Mouse (Mus musculus) hindbrain, embryonic 16.5 days (tissue): ENCODE measurements around the gene Ptpn13. TPM values are rescaled to one million over a fixed set of nuclear protein-coding genes. Genes with fewer than 3 reads are reported as not detected.

Experiments
- ATAC-seq: fragments of 200-750 bp; cut with Nextera tagmentation; 2 replicates; pipeline ENCODE4 v1.8.0; 2017; ENCODE audit warnings: moderate TSS enrichment, moderate library complexity
- H3K27ac ChIP-seq: fragments of 300-500 bp; sonication (generic); 2 replicates; pipeline ENCODE4 v1.5.1; 2014; ENCODE audit warnings: low read depth, mild to moderate bottlenecking, control low read depth, low read length, moderate library complexity
- H3K27me3 ChIP-seq: fragments of 300-500 bp; sonication (generic); replicated peaks from 2 replicates; pipeline ENCODE4 v1.6.1; 2014; ENCODE audit warnings: low read length; ENCODE audit not compliant: control insufficient read depth, insufficient read depth
- H3K36me3 ChIP-seq: fragments of 300-500 bp; sonication (generic); 2 replicates; pipeline ENCODE4 v1.6.1; 2014; ENCODE audit warnings: mild to moderate bottlenecking, low read length, moderate library complexity, mixed read lengths; ENCODE audit not compliant: control insufficient read depth, insufficient read depth
- H3K4me1 ChIP-seq: fragments of 300-500 bp; sonication (generic); 2 replicates; pipeline ENCODE4 v1.6.1; 2014; ENCODE audit warnings: low read depth, low read length; ENCODE audit not compliant: control insufficient read depth, insufficient read depth
- H3K4me2 ChIP-seq: fragments of 300-500 bp; sonication (generic); 2 replicates; pipeline ENCODE4 v1.6.1; 2014; ENCODE audit warnings: mild to moderate bottlenecking, low read length, control low read depth, moderate library complexity
- H3K4me3 ChIP-seq: fragments of 300-500 bp; sonication (generic); 2 replicates; pipeline ENCODE4 v1.5.1; 2014; ENCODE audit warnings: mild to moderate bottlenecking, low read length, control low read depth, moderate library complexity
- H3K9ac ChIP-seq: fragments of 300-500 bp; sonication (generic); 2 replicates; pipeline ENCODE4 v1.6.1; 2014; ENCODE audit warnings: low read depth, mild to moderate bottlenecking, control low read depth, low read length, moderate library complexity
- H3K9me3 ChIP-seq: fragments of 300-500 bp; sonication (generic); 2 replicates; pipeline ENCODE4 v1.6.1; 2014; ENCODE audit warnings: mild to moderate bottlenecking, low read length, moderate library complexity; ENCODE audit not compliant: control insufficient read depth
- WGBS: fragments of 180-500 bp; shearing (Covaris S2); extraction: QIAGEN DNeasy Blood & Tissue Kit; methylation state at CpG from one replicate; pipeline ENCODE4 v1.1.7; 2014; 5-methylcytosine and 5-hydroxymethylcytosine counted together
- polyA plus RNA-seq: library from polyadenylated mRNA; unstranded; fragments of >200 nt; fragmentation: Nextera tagmentation; extraction: Ambion mirVana; gene quantifications from 2 replicates; pipeline ENCODE4 v1.2.1, GENCODE M21; 2015

Ptpn13 gene
- polyA plus RNA-seq, result 3.3 and 4.2 TPM in 2 replicates

DNA sequence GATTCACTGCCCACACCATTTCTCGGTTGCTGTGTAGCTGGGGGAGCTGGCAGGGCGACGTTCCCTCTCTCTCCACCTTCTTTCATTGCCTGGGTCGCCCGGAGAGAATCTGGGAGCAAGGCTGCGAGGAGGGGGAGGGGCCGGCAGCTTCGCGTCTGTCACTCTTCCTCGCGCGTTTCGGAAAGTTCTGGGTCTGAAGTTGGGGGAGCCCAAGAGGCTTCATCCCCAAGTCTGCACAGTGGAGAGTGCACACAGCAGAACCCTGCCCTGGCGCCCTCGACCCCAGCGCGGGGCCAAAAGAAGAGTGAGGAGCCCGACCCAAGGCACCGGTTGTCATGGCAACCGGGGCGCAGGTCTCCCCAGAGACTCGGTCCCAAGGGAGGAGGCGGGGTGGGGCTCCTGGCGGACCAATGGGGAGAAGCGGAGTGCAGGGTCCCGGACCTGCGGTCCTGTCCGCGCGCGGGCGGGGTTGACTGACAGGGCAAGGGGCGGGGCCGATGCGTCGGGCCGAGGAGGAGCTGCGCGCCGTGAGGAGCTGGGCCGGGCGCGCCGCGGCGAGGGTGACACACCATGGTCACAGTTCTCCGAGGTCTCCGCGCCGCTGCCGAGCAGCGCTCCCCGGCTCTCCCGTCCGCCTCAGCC, at the start of gene Ptpn13:
Gene Ptpn13 (plus strand): TSS at position 515 of the 642 bp plus-strand sequence.
- H3K27me3 ChIP-seq, result peaks cover 3% of the 10 kb centered on the region; the same call in 1 of the 2 replicates
- H3K9me3 ChIP-seq, result no peaks in the 10 kb centered on the region
- no peaks in the 10 kb centered on the region for H3K36me3 ChIP-seq
- ATAC-seq, result peak; percentile 97
- H3K4me3 ChIP-seq, result peak within 1 kb of the TSS; percentile 84
- H3K4me2 ChIP-seq, result peak within 1 kb of the TSS; percentile 99
- peaks cover 14% of the 10 kb centered on the region for H3K4me1 ChIP-seq
- H3K9ac ChIP-seq, result peak within 1 kb of the TSS; percentile 77
- WGBS, result under 1% methylated on average over 50 of the region's 55 CpGs
- H3K27ac ChIP-seq, result peak within 1 kb of the TSS; percentile 83

DNA sequence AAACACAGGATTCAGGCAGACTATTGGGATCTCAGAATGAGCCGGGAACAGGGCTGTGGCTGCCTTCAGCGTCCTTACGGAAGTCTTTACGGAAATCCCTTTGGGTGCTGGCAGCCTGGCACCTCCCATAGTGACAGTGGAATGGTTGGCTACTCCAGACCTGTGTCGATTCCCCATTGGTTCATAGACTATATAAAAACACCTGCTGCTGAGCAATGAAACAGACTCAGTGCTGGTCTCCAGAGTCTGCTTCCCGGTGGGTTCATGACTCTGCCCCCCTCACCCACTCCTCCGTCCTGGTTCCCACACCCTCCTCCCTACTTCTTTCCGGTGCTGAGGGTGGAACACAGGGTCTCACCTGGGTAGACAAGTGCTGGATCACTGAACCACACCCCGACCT, 49.8 kb upstream of the Ptpn13 start:
- Histone ChIP-seq H3K27me3 (no peaks in the 10 kb centered on the region), H3K9me3 (no peaks in the 10 kb centered on the region), H3K36me3 (no peaks in the 10 kb centered on the region), H3K9ac (no peak overlapping the region), H3K4me3 (no peak overlapping the region), H3K4me2 (no peak overlapping the region), H3K4me1 (no peaks in the 10 kb centered on the region; the same call in 1 of the 2 replicates), H3K27ac (no peak overlapping the region)
- WGBS, result 91% methylated on average over 9 of the region's 9 CpGs
- no peak for ATAC-seq

DNA sequence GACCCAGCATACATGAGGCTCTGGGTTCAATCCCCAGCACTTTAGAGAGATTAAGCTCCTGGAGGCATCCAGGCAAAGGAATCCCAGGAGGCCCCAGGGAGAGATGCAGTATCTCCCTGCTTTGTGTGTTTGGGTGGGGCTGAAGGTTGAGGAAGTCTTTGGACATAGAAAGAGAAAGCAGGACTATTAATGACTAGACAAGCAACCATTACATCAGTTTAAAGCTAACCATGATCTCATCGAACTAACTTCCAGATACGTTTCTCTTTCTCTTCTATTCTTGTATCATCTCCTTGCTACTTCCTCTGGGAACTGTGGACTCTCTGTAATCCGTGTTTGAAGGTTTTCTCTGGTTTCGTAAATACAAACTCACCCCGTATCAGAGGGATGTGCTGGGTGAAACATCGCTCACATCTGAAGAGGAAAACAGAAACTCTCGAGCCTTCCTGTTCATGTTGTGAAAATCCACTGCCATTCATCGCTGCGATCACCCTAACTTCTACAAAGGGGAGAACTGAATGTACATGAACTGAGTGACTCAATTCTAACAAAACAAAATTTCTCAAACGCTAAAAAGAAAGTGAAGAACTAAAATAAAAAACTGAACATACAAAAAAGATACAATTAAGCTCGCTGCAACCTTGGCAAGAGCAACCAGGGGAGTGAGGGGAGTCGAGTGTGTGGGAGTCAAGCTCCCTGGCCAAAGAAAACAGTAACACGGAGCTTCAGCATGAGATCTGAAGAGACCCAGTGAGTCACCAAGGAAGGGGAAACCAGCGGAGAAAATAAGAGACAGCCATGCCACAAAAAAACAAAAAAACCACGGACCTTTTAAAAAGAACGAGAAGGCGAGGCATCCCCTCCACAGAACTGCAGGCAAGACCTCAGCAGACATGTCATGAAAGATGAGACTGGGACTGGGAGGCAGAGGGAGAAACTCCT, 48.4 kb upstream of the Ptpn13 start:
- Histone ChIP-seq H3K4me2 (no peak overlapping the region), H3K9me3 (no peaks in the 10 kb centered on the region), H3K9ac (no peak overlapping the region; the same call in 1 of the 2 replicates), H3K27me3 (no peaks in the 10 kb centered on the region), H3K27ac (no peak overlapping the region), H3K36me3 (no peaks in the 10 kb centered on the region), H3K4me3 (no peak overlapping the region), H3K4me1 (no peaks in the 10 kb centered on the region; the same call in 1 of the 2 replicates)
- 68% methylated on average over 17 of the region's 17 CpGs for WGBS
- no peak for ATAC-seq

DNA sequence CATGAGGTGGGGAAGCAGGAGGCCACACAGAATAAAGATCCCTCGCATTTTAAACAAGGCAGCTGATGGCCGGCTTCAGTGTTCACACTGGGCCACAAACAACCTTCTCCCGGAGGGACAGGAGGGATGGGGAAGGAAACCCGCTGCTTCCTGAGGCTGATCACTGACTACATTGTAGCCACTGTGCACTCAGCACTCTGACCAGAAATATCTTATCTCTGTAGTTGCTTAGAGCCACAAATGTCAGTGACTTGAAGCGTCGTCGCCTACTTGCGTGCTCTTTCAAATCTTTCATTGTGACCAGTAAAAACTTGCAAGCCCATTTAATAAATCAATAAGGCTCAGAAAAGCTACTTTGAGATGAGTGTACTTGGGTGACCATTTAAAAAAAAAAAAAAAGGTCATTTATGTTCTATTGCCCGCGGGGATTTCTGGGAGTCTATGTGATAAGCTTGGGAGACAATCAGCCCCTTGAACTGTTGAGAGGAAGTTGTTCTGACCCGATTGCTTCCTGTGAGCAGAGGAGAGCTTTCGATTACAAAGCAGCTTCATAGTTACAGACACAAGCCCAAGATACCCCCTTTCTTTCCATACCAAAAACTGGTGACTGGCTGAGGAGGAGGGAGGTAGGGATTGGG, 47.4 kb upstream of the Ptpn13 start:
- Histone ChIP-seq H3K27me3 (no peaks in the 10 kb centered on the region), H3K9me3 (no peaks in the 10 kb centered on the region), H3K9ac (no peak overlapping the region), H3K4me3 (no peak overlapping the region), H3K4me1 (no peaks in the 10 kb centered on the region; the same call in 1 of the 2 replicates), H3K36me3 (no peaks in the 10 kb centered on the region), H3K27ac (no peak overlapping the region), H3K4me2 (no peak overlapping the region)
- 64% methylated on average over 12 of the region's 12 CpGs for WGBS
- ATAC-seq, result no peak

DNA sequence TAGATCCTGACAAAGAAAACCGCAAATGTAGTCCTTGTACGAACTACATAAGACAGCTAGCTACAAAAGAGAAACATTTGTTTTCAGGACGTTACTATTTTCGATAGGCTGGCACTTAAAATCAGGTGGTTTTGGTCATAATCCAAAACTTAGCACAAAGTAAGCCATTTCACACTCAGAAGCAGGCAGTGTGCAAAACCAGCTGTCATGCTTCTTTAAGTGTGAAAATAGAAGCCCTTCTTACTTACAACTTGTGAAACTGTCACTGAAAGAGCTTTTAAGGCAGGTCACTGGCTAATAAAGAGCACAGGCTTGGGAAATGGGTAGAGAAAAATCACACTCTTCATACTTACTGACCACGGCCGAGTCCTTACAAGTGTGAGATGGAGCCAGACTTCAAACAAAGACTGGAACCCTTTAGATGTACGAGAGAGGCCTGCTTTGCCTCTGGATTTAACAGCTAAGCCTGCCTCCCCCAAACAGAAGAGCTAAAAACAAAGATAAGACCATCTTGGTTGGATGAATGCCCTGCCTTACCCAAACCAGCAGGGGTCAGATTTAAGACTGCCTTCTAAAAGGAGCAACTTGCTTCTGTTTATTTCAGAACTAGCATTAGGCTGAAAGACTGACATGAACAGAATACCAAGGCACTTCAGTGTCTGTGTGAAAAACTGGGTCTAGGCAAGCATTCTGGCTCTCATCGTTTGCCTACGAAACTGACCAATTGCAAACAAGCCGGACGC, 44.0 kb upstream of the Ptpn13 start:
- Histone ChIP-seq H3K9ac (no peak overlapping the region), H3K27ac (no peak overlapping the region), H3K27me3 (no peaks in the 10 kb centered on the region), H3K4me2 (no peak overlapping the region), H3K4me1 (no peaks in the 10 kb centered on the region; the same call in 1 of the 2 replicates), H3K36me3 (no peaks in the 10 kb centered on the region), H3K4me3 (no peak overlapping the region), H3K9me3 (no peaks in the 10 kb centered on the region)
- no peak for ATAC-seq
- WGBS, result 65% methylated on average over 11 of the region's 11 CpGs

DNA sequence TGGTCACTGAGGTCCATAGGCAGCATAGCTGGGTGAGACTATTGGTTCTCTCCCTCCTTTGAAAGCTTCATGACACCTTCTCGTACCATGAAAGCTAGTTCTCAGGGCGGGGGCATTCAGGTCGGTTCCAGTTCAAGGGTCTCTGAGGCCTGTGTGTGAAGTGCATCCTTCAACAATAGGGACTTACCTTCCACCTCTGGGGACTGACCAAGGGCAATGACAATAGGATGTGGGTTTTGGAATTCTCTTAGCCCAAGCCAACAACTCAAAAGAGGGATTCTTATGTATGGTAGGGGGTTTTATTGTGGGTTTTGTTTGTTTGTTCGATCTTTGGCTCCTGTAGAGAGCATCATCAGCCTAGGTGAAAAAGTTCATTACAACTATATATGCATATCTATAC, 42.0 kb upstream of the Ptpn13 start:
- H3K9ac ChIP-seq, result no peak overlapping the region
- H3K9me3 ChIP-seq, result no peaks in the 10 kb centered on the region
- H3K27ac ChIP-seq, result no peak overlapping the region
- no peaks in the 10 kb centered on the region for H3K36me3 ChIP-seq
- no peak for ATAC-seq
- H3K4me1 ChIP-seq, result no peaks in the 10 kb centered on the region
- no peak overlapping the region for H3K4me2 ChIP-seq
- no peaks in the 10 kb centered on the region for H3K27me3 ChIP-seq
- no peak overlapping the region for H3K4me3 ChIP-seq
- 90% methylated on average over 4 of the region's 4 CpGs for WGBS

DNA sequence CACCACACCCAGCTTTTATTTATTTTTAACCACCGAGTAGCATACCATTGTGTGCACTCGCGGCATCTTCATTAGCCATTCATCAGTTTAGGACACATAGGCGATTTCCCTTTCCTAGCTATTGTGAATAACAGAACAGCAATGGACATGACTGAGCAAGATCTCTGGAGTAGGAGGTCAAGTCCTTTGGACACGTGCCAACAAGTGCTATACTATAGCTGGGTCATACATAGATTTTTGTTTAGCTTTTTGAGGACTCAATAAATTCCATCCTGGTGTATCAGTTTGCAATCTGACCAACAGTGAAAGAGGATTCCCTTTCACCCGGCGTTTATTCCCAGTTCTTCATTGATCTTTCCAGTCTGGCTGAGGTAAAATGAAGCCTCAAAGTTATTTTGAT, 41.0 kb upstream of the Ptpn13 start:
- WGBS, result 72% methylated on average over 7 of the region's 7 CpGs
- no peak for ATAC-seq

DNA sequence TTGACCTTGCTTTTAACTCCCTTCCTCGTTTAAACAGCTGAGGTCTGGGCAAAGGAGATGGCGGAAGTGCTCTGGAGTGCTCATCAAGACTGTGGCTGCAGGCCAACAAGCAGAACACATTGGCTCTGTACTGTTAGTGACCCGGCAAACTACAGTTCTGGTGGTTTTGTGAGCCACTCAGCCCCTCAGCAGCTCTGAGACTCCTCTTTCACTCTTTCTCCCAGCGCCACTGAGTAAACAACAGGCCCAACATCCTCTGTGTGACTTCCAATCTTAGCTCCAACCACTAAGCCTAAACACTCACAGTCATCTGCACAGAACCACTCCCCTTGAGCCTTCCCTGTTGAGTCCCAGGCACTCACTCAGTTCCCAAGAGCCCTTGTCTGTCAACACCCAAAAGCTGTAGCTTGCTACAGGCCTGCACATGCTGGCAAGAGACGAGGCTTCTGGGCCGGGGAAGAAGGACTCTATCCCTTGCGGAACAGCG, 37.4 kb upstream of the Ptpn13 start:
- 51% methylated on average over 8 of the region's 8 CpGs for WGBS
- H3K27ac ChIP-seq, result no peak overlapping the region
- H3K4me2 ChIP-seq, result no peak overlapping the region
- H3K9ac ChIP-seq, result no peak overlapping the region
- H3K27me3 ChIP-seq, result no peaks in the 10 kb centered on the region
- H3K4me3 ChIP-seq, result no peak overlapping the region
- H3K4me1 ChIP-seq, result no peaks in the 10 kb centered on the region
- no peaks in the 10 kb centered on the region for H3K36me3 ChIP-seq
- no peaks in the 10 kb centered on the region for H3K9me3 ChIP-seq
- ATAC-seq, result peak; percentile 79

More for the DNA sequence above, 41.0 kb upstream of the Ptpn13 start:
- H3K27ac ChIP-seq, result no peak overlapping the region
- no peaks in the 10 kb centered on the region for H3K9me3 ChIP-seq
- no peaks in the 10 kb centered on the region for H3K36me3 ChIP-seq
- H3K4me2 ChIP-seq, result no peak overlapping the region
- H3K9ac ChIP-seq, result no peak overlapping the region
- H3K27me3 ChIP-seq, result no peaks in the 10 kb centered on the region
- no peaks in the 10 kb centered on the region for H3K4me1 ChIP-seq
- H3K4me3 ChIP-seq, result no peak overlapping the region
